Mouse (Mus musculus) CH12.LX (cell line): ENCODE data around the gene Cebpzos.

Experiments used
- CHD2 ChIP-seq: IDR thresholded peaks from 2 replicates; pipeline ENCODE4 v1.6.1; 2011; ENCODE audit warnings: low read length, improper control_type of control experiment
- CTCF ChIP-seq, 2 experiments: IDR thresholded peaks in 1 of 2; conservative IDR thresholded peaks in 1 of 2; 2 replicates each; pipeline ENCODE4 v1.5.1; 2011 to 2012; ENCODE audit warnings: low read depth in 2 of 2, low read length in 2 of 2, improper control_type of control experiment in 1 of 2, inconsistent platforms in 1 of 2, mild to moderate bottlenecking in 1 of 2, moderate library complexity in 1 of 2
- ELF1 ChIP-seq: IDR thresholded peaks from 2 replicates; pipeline ENCODE4 v1.6.1; 2014; ENCODE audit warnings: low read depth, mild to moderate bottlenecking, inconsistent platforms, low read length, improper control_type of control experiment
- EP300 ChIP-seq: IDR thresholded peaks from 2 replicates; pipeline ENCODE4 v1.6.1; 2011; ENCODE audit warnings: low read length, improper control_type of control experiment
- HCFC1 ChIP-seq: IDR thresholded peaks from 2 replicates; pipeline ENCODE4 v1.6.1; 2012; ENCODE audit warnings: low read depth, mild to moderate bottlenecking, inconsistent platforms, low read length, improper control_type of control experiment
- MAFK ChIP-seq: IDR thresholded peaks from 2 replicates; pipeline ENCODE4 v1.6.1; 2011; ENCODE audit warnings: low read length, improper control_type of control experiment; ENCODE audit not compliant: insufficient replicate concordance
- MAX ChIP-seq: IDR thresholded peaks from 2 replicates; pipeline ENCODE4 v1.6.1; 2011; ENCODE audit warnings: low read length, improper control_type of control experiment
- POLR2A ChIP-seq: IDR thresholded peaks from 2 replicates; pipeline ENCODE4 v1.6.1; 2011; ENCODE audit warnings: low read depth, mild to moderate bottlenecking, improper control_type of control experiment, low read length
- RCOR1 ChIP-seq: conservative IDR thresholded peaks from 2 replicates; pipeline ENCODE4 v1.6.1; 2012; ENCODE audit warnings: low read depth, mild to moderate bottlenecking, inconsistent platforms, low read length, improper control_type of control experiment
- TBP ChIP-seq: conservative IDR thresholded peaks from 2 replicates; pipeline ENCODE4 v1.6.1; 2011; ENCODE audit warnings: low read depth, low read length, improper control_type of control experiment
- ZKSCAN1 ChIP-seq: IDR thresholded peaks from 2 replicates; pipeline ENCODE4 v1.6.1; 2012; ENCODE audit warnings: low read depth, inconsistent platforms, low read length, improper control_type of control experiment, borderline replicate concordance

DNA sequence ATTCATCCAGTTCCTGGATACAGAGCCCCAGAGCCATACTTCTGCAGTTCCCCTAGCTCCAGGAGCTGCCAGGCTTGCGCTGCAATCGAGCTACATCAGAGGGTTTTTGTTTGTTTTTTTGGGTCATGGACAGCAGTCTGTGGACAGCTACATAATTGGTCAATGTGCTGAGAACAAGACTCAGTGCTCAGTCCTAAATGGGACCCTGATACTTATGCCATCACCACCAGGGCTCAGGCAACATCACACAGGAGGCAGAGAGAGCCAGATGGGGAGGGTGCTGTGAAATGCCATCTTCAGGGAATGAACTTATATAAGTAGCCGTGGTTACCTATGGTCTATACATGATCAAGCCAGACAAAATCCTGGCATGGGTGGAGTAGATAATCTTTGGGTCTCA lies 52.2 kb downstream of the Cebpzos start:
- TF ChIP-seq HCFC1 = no peak
- no peak for TF ChIP-seq RCOR1
- no peak for TF ChIP-seq MAFK
- TF ChIP-seq CTCF (conservative IDR thresholded peaks at IDR 0.05 in 1 of 2, IDR thresholded peaks at IDR 0.05 in 1 of 2; ENCODE audit: low read depth in 2 of 2, low read length in 2 of 2) = no peak
- no peak for TF ChIP-seq ZKSCAN1
- TF ChIP-seq ELF1 = no peak
- no peak for TF ChIP-seq MAX
- no peak for TF ChIP-seq EP300
- no peak for TF ChIP-seq CHD2
- no peak for TF ChIP-seq POLR2A
- no peak for TF ChIP-seq TBP
